Mouse (Mus musculus): ENCODE measurements around the gene Prpf4.

Prpf4 gene

DNA sequence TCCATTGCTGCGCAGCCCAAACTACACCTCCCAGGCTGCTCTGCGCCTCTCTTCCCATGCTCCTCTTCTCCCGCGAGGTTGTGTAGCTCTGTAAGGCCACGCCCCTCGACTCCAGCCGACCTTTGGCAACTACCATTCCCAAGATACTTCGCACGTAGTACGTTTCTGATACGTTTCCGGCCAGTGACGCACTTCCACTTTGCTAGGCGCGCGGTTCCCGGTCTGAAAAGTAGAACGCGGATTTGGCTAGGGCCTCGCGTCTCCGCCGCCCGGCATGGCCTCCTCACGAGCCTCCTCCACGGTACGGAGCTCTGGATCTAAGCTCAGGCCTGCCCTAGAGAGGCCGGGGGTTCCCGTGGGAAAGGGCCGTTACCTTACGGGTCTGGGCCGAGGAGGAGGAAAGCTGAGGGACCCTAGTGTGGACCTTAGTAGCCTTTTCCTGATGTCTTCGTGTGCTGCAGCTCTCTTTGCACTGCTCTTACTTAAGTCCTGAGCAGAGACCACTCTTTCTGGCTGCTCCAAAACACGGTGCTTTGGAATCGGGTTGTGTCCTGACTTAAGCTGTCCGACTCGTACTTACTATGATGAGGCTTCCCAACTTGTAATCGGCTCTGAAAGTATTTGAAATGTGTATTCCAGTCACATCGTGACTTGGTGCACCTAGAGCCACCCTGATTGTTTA, at the start of gene Prpf4, which contains the start of gene Cdc26:
Gene Prpf4, plus strand, starts transcription at position 197 of the 682 bp plus-strand sequence.
Gene Cdc26, minus strand, starts transcription at position 42 of the 682 bp plus-strand sequence.
- DNase-seq = peak; percentile 97 to 100

DNA sequence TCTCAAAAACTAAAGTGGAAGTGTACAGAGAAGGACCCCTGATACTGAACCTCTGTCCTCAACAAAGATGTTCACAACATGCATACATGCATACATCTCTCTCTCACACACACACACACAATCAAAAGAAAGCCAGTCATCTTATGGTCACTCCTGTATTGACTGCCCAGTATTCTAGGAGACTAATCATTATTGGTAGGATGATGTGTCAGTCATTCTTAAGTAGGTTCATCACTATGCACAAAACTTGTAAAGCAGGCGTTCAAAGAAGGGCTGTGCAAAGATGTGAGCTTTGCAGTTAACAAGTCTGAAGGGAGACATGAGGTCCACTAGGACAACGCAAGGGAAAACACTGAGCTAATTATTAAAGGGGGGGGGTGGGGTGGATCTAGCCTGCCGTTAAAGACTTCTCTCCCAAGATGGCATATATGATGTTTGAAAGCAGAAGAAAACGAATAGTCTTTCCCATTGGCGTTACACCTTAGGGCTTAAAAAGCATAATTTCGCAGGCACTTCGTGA, 49.3 kb upstream of the Prpf4 start:
- DNase-seq = no peak

DNA sequence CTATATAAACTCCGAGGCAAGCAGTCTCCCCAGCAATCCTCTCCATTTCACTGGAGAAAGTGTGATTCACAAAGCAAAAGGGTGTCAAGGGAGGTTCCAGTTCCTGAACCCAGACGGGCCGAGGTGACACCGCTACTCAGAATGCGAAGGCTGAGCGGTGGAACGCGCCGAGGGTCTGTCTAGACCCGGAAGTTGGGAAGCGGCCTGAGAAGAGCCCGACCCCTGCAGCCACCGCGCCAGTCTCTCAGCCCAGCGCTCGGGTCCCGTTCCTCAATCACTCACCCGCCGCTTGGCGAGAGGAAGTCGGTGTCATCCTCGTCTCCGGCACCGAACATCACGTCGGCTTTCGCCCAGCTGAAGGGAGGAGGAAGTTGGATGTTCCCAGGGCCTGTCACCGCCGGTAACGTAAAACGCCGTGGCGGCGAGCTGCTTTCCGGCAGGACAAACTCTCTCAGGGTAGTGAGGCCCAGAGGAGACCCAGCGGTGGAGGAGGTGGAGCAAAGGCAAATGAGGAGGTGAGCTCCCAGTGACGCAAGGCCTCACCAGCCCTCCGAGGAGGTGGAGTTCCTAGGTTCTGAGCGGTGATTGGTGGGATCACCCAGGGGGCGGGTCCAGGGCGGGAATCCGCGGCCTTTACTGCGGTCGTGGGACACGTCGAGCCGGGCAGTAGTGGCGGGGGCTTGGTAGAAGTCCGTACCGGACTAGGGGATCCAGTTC, 48.4 kb upstream of the Prpf4 start, which contains the start of the genes Fkbp15 and Slc31a1:
Gene Fkbp15, minus strand, starts transcription at position 461 of the 717 bp plus-strand sequence.
Gene Slc31a1, plus strand, starts transcription at position 640 of the 717 bp plus-strand sequence.
- peak; percentile 92 to 98 for DNase-seq

DNA sequence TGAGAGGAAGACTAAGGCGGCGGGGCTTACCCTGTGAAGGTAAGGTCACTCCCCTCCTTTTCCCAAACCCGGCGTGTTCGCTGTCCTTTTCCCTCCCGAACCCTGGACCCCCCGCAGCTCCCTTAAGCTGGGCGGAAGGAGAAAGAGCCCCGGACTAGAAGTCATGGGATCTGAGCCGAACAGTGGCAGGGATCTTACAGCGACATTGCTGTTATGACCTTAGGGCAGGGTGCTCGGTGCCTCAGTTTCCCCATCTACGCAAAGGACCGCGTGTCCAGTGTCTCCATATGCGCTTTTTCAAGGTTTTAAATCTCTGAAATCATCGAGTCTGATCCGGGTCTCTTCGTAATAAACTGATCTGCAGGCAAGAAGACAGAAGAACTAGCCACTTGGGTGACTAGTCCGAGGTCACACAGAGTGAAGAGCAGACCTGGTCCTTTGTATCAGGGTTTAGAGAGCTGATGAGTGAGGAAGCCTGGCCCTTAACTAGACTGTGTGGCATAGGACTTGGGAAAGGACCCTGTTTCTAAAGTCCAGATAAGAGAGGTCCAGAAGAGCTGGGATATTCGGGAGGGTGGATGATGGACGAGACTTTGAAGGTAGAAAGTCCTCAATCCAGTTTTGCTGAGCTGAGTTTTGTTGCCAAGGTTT, 47.7 kb upstream of the Prpf4 start:
- DNase-seq = no peak

DNA sequence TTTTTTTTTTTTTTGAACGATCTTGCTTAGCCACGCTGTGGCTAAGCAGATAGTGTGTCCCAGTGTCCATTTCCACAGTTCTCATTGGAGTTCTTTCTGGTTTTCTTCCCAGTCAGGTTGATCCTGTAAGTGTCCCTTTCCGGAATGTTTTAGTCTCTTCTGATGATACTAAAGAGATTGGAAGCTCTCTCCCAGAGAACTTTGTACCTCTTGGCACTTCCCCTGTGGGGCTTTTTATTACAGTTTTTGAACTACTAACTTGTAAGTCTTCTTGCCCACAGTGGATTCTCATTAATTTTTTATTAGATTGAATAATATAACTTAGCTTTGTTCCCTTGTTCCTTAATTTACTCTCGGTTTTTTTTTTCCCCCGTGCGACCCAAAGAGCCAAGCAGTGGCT, 47.0 kb upstream of the Prpf4 start:
- DNase-seq = no peak

DNA sequence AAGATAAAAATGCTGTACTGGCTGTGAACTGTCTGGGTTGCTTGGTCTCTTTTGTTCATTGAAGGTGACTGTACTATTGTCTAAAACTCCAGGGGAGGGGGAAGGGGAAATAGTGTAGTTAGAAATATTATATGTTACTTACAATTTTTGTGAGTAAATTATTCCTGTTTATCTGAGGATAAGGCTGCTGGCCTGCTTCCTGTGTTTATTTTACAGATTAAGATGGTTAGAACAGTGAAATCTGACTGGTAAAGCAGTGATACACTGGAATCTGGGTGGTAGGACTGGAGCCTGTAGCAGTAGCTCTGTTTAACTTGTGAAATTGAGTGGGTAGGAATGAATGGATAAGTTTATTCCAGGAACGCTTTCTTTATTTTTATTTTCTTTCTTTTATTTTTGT, 46.6 kb upstream of the Prpf4 start:
- DNase-seq = no peak

DNA sequence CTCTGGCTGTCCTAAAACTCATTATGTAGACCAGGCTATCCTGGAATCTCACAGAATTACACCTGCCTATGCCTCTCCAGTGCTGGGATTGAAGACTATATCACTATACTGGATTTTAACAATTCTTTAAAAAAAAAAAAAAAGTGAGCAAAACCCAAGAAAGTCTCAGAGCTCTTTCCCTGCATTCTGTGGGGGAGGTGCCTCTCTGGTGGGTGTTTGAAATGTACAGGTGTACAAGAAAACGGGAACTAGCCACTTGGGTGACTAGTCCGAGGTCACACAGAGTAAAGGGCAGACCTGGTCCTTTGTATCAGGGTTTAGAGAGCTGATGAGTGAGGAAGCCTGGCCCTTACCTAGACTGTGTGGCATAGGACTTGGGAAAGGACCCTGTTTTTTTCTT, 46.2 kb upstream of the Prpf4 start:
- DNase-seq = no peak

DNA sequence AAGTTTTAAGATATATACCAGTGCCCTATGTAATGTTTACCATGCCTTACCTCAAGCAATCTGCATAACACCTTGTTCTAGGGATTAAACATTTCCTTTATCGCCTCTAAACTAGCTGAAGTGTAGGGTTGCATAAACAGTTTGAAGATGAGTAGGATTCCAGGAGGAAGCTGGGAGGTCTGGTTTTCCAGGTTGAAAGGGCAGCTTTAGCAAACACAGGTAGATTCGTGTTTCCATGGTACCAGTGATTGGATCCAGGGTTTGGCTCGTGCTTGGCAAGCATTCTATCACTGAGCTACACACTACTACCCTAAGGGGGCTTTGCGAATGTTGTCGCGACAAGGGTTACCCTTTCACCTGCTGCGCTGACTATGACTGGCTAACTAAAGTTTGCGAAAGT, 44.3 kb upstream of the Prpf4 start:
- DNase-seq = no peak

DNA sequence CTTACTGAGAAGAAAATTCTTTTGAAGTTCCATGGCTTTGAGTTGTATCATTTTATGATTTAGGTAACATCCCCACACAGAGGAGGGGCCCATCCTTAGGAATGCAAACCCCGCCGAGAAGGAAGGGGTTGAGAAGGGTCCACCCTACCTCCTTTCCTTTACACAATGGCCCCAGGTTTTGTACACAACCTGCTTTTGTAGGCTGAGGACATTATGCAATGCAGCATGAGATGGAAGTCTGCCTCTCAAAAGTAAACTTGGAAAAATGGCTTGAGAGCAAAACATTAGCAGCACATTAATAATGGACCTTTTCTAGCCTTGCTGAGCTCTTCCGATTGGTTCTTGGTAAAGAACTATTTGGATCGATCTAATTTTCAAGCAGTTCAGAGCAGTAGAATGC, 42.3 kb upstream of the Prpf4 start:
- DNase-seq = no peak

DNA sequence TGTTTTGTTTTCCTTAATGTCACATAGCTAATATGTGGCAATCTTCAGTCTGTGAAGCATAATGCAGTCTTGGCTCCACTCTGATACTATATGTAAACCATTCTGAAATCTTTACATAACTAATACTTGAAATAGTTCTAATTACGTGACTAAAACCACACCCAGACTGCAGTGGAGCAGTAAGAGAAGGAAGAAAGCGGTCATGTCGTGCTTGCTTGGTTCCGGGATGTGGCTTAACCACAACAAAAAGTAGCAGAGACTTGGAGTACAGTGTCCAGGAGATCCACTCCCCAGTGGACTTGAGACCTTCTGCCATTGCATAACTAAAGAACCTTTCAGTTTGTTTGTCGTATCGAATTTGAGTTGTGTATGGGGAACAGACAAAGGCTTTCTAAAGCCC, 41.0 kb upstream of the Prpf4 start:
- DNase-seq = no peak

DNA sequence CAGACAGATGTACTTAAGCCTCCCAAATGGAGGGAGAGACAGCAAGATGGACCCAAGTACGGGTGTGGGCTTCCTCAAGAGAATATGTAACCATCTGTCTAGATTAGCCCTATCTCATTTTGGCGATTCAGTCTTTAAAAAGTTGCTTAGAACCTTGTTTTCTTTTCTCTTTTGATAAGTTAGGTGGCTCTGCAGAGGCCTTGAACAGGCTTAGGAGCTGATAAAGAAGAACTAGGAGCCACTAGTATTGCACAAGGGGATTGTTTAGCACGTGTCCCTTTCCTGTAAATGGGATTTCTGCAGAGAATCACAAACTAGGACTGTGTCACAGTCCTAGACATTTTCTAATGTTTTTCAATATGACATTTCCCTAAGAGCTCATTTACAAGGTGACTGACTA, 39.5 kb upstream of the Prpf4 start:
- no peak for DNase-seq

DNA sequence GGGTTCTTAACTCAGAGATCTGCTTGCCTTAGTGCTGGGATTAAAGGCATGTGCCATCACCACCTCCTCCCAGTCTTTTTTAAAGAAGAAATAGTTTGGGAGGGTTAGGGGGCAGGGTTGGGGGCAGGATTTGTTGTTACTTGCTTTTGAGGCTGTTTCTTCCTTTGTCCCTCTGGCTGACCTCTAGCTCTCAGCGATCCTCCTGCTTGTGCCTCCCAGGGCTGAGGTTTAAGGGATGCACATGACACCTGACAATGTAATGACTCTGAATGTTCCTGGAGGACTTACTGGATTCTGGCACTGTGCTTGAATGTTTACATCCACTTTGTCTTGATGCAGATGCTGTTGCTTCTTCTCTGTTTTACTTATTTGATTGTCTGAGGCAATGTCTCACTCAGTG, 36.2 kb upstream of the Prpf4 start:
- DNase-seq = no peak

DNA sequence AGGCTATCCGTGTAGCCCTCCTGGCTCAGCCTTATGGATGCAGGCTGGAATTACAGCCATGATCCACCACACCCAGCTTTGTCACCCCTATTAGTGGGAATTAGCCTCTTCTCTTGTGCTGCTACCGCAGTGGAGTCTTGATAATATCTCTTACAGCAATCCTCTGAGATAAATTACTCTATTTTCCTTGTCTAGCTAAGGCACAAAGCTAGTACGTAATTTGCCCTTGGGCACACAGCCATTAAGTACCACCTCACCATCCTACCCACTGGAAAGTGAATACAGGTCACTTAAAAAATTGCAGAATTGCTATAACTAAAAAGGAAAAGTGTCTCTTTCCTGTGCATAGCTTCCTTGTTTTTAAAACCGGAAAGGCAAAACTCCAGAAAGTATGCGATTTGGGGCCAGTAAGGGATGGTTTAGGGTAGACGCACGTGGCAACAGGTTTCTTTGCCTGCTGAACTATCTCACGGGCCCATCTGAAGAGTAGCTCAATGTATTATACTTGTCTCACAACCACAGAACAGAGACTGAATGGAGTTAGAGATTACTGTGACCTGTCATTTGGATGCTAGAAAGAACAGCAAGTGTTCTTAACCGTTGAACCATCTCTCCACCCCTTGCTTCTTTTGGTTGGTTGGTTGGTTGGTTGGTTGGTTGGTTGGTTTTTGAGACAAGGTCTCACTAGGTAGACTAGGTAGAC, 35.6 kb upstream of the Prpf4 start:
- no peak for DNase-seq

DNA sequence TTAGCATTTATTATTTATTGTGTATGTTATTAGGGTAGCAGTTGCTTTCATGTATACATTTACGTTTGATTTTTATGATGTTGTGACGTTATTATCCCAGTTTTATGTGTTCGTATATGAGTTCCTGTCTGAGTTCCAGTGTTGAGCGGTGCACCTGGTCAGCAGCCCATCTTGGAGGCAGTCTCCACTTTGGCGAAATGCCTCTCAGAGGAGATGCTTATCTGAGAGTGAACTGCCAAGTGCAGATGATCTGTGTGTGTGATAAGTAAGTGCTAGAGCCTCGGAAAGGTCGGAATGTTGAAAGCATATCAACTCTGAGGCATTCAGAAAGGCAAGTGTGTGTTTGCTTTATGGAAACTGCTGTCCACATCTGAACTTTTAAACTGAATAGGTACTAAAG, 34.9 kb upstream of the Prpf4 start:
- DNase-seq = no peak

DNA sequence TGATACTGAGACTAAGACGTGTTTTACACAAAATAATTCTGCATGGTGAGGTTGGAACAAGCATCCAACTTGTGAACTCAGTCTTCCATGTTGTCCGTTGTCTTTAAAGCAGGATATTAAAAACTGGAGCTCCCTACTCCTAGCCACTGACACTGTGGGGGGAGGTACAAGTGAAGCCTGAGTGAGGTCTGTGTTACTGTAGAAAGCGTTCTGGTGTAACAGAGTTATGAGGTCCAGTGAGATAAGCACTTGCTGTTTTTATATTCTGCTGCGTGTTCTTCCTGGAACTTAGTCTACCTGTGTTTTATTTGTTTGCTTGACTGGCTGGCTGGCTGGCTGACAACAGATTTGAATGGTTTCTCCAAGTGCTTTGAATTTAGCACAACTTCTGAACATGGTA, 34.3 kb upstream of the Prpf4 start:
- no peak for DNase-seq

DNA sequence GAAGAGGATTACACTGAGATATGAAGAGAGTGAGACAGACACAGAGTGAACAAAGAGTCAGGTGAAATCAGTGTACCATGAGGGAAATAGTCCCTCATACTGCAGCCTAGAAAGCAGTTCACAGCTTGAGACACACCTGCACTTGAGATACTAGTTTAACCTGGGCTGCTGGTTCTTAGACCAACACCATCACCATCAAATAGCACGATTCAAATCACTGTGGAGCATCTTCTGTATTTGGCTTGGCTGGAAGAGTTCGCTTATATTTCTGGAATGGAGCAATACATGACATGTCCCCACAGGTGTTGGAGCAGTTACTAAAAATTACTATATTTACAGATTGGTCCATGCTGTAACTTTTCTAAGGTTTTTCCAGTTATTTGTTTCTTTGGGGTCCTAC, 32.5 kb upstream of the Prpf4 start:
- no peak for DNase-seq

DNA sequence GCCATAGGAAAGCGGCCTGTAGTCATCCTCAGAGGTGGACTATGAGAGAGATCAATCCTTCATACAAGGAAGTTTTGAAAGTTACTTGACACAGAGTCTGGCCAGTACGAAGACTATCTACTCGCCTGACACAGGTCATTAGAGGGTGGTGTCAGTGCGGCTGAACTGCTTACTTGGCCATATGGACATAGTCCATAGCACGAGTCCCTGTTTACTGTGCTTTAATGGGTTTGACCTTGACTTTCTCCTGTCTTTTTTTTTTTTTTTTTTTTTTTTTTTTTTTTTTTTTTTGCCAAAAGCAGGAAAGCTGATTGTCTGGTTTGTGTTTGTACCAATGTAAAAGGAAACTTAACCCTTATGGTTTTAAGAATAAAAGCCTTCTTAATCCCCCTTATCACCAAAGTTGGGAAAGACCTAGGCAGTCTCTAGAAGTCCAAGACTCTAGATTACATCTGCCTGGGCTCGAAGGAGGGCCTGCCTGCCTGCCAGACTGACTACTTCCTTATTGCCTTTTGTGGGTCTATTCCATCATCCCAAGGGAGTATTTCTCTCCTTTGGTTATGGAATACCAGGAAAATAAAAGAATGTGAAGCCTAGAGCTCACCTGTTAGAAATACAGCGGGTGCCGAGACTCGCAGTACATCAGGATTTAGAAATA, 28.7 kb upstream of the Prpf4 start:
- no peak for DNase-seq

DNA sequence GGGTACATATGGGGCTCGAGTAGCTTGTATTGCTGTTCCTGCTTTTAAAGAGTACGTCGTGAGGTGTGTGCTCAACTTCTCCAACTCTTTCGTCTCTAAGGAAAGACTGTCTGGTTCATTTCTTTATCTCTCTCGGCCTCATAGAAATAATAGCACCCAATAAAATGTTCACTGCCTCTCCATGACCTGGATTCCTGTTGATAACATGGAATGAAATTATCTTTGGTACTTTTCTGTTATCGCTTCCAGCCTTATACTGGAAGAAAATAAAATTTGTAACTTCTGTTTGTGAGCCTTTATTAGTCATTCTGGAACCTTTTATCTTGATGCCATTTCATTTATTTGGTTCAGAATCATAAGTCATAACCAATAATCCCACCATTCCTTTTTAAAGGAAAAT, 25.4 kb upstream of the Prpf4 start:
- no peak for DNase-seq

DNA sequence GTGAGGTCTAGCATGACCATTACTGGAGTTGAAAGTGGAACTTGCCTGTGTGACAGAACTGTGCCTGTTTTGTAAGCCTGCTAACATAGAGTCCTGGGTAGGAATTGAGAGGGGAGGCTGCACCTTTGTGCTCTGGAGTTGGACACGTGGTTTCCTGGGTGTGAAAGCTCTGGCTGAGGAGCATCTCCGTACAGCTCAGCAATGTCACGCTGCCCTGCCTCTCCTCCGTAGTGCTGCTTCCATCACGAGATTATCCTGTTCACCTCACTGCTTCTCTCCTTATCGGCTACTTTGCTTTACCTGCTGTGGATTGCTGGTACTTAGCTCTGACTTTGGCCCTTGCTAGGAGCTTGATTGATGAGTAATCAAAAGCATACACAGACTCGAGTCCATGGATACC, 24.8 kb upstream of the Prpf4 start:
- no peak for DNase-seq

DNA sequence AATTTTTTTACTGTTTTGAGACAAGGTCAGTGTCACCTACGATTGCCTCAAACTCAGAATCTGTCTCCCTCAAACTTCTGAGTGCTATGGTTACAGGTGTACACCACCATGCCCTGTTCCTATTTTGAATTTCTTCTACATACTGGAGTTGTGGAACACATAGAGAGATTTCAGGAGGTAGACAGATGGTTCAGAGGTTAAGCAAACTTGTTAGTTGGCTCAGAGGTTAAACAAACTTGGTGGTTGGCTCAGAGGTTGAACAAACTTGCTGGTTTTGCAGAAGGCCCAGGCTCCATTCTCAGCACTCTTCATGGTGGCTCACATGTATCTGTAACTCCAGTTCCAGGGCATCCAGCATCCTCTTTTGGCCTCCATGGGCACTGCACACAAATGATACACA, 24.4 kb upstream of the Prpf4 start:
- DNase-seq = no peak

DNA sequence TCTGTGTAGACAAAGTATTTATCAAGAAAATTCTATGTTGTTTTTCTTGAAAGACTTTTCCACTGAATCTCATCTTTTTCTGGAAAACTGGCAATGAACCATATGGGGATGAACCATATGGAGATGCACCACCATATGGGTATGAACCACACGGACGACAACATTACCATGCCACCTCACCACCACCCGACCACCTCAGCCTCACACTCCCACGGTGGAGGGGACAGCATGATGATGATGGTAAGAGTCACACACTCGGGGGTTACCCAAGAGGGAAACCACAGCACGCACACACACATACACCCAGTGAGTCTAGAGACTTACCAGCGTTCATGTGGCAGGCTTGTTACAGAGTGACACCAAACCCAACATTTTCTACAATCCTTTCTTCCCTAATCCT, 23.2 kb upstream of the Prpf4 start:
- no peak for DNase-seq
